Mouse (Mus musculus): ENCODE measurements at regions not wholly inside any gene's neighbourhood (a gene's known extent, or its start where the extent isn't known, plus 50 kb on each side); places are given as distances from the start of the nearest gene placed in this dataset.

- Histone ChIP-seq H3K36me3 (ENCODE audit: control insufficient read depth, insufficient read depth, low read length) (no peaks in the 10 kb centered on the region), H3K4me2 (replicated peaks; ENCODE audit: low read depth, low read length) (no peak overlapping the region), H3K4me3 (ENCODE audit: low read depth, low read length) (no peak overlapping the region), H3K4me1 (ENCODE audit: control insufficient read depth, insufficient read depth, low read length) (no peaks in the 10 kb centered on the region), H3K27ac (ENCODE audit: low read length) (no peak overlapping the region), H3K9ac (replicated peaks; ENCODE audit: low read depth, low read length) (no peak overlapping the region), H3K9me3 (ENCODE audit: control insufficient read depth, low read depth, low read length) (no peaks in the 10 kb centered on the region), H3K27me3 (ENCODE audit: control insufficient read depth, insufficient read depth, low read length) (no peaks in the 10 kb centered on the region)
- 84% methylated on average over 13 of the region's 13 CpGs for WGBS
- no peak for ATAC-seq (ENCODE audit: insufficient number of reproducible peaks, insufficient read depth, low FRiP score, low read depth)
Observed at GRCm38 (mm10) chr19:22008053-22008935, 130.6 kb upstream of the Trpm3 start.

DNA sequence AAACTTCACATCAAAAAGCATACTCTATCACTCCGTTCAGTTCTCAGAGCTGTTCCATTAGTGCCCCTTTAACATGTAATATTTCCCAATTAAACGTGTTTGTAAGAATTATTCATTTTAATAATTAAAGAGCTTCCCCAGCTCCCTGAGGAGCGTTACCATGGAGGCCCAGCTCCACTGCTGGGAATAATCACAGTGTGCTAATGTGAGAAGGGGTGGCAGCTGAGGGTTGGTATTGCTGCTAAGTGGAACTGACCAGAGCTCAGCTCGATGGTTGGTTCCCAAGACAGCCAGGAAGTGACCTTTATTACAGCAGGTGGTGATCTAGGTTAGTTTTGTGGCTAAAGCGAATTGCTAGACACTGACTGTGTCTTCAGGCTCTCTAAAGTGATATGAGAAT, 128.6 kb upstream of the Trpm3 start:
- no peaks in the 10 kb centered on the region for H3K9me3 ChIP-seq (ENCODE audit: control insufficient read depth, low read depth, low read length)
- H3K4me2 ChIP-seq (replicated peaks; ENCODE audit: low read depth, low read length), result no peak overlapping the region
- no peak overlapping the region for H3K4me3 ChIP-seq (ENCODE audit: low read depth, low read length)
- no peak overlapping the region for H3K9ac ChIP-seq (replicated peaks; ENCODE audit: low read depth, low read length)
- H3K27me3 ChIP-seq (ENCODE audit: control insufficient read depth, insufficient read depth, low read length), result no peaks in the 10 kb centered on the region
- H3K4me1 ChIP-seq (ENCODE audit: control insufficient read depth, insufficient read depth, low read length), result no peaks in the 10 kb centered on the region
- H3K36me3 ChIP-seq (ENCODE audit: control insufficient read depth, insufficient read depth, low read length), result no peaks in the 10 kb centered on the region
- 76% methylated on average over 5 of the region's 5 CpGs for WGBS
- no peak overlapping the region for H3K27ac ChIP-seq (ENCODE audit: low read length)
- ATAC-seq (ENCODE audit: insufficient number of reproducible peaks, insufficient read depth, low FRiP score, low read depth), result no peak

- Histone ChIP-seq H3K27ac (ENCODE audit: low read length) (no peak overlapping the region), H3K27me3 (ENCODE audit: control insufficient read depth, insufficient read depth, low read length) (no peaks in the 10 kb centered on the region), H3K4me3 (ENCODE audit: low read depth, low read length) (no peak overlapping the region), H3K4me1 (ENCODE audit: control insufficient read depth, insufficient read depth, low read length) (no peaks in the 10 kb centered on the region), H3K9me3 (ENCODE audit: control insufficient read depth, low read depth, low read length) (no peaks in the 10 kb centered on the region), H3K36me3 (ENCODE audit: control insufficient read depth, insufficient read depth, low read length) (no peaks in the 10 kb centered on the region), H3K4me2 (replicated peaks; ENCODE audit: low read depth, low read length) (no peak overlapping the region), H3K9ac (replicated peaks; ENCODE audit: low read depth, low read length) (no peak overlapping the region)
- WGBS, result 84% methylated on average over 3 of the region's 3 CpGs
- ATAC-seq (ENCODE audit: insufficient number of reproducible peaks, insufficient read depth, low FRiP score, low read depth), result no peak
Observed at GRCm38 (mm10) chr19:22015854-22016610, 122.8 kb upstream of the Trpm3 start.

- 56% methylated on average over 2 of the region's 2 CpGs for WGBS
- H3K36me3 ChIP-seq (ENCODE audit: control insufficient read depth, insufficient read depth, low read length), result no peaks in the 10 kb centered on the region
- no peak for ATAC-seq (ENCODE audit: insufficient number of reproducible peaks, insufficient read depth, low FRiP score, low read depth)
- no peak overlapping the region for H3K4me3 ChIP-seq (ENCODE audit: low read depth, low read length)
- no peaks in the 10 kb centered on the region for H3K4me1 ChIP-seq (ENCODE audit: control insufficient read depth, insufficient read depth, low read length)
- H3K9ac ChIP-seq (replicated peaks; ENCODE audit: low read depth, low read length), result no peak overlapping the region
- H3K9me3 ChIP-seq (ENCODE audit: control insufficient read depth, low read depth, low read length), result no peaks in the 10 kb centered on the region; the same call in 1 of the 2 replicates
- H3K4me2 ChIP-seq (replicated peaks; ENCODE audit: low read depth, low read length), result no peak overlapping the region
- H3K27me3 ChIP-seq (ENCODE audit: control insufficient read depth, insufficient read depth, low read length), result no peaks in the 10 kb centered on the region
- no peak overlapping the region for H3K27ac ChIP-seq (ENCODE audit: low read length)
Observed at GRCm38 (mm10) chr19:22017425-22017824, 121.4 kb upstream of the Trpm3 start.

DNA sequence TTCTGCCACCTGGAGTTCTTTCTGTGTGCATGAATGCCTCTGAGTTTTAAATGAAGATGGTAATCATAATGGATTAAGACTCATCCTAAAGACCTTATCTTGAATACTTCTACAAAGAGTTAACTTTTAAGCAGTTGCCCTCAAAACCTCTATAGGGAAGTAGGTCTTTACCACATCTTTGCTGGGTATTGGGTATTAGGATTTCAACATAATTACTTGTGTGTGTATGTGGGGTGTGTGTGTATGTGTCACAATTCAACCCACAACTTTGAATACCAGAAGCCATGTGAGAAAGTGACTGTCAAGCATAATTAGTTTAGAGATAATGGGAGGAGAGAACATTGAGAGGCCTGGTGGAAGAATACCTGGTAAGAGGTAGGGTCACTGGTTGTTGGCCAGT, 111.3 kb upstream of the Trpm3 start:
- Histone ChIP-seq H3K4me2 (replicated peaks; ENCODE audit: low read depth, low read length) (no peak overlapping the region), H3K36me3 (ENCODE audit: control insufficient read depth, insufficient read depth, low read length) (no peaks in the 10 kb centered on the region), H3K27ac (ENCODE audit: low read length) (no peak overlapping the region), H3K9ac (replicated peaks; ENCODE audit: low read depth, low read length) (no peak overlapping the region), H3K4me1 (ENCODE audit: control insufficient read depth, insufficient read depth, low read length) (no peaks in the 10 kb centered on the region), H3K4me3 (ENCODE audit: low read depth, low read length) (no peak overlapping the region), H3K9me3 (ENCODE audit: control insufficient read depth, low read depth, low read length) (no peaks in the 10 kb centered on the region), H3K27me3 (ENCODE audit: control insufficient read depth, insufficient read depth, low read length) (no peaks in the 10 kb centered on the region)
- no peak for ATAC-seq (ENCODE audit: insufficient number of reproducible peaks, insufficient read depth, low FRiP score, low read depth)

GRCm38 (mm10) chr19:22047657-22048056, 91.2 kb upstream of the Trpm3 start:
- ATAC-seq (ENCODE audit: insufficient number of reproducible peaks, insufficient read depth, low FRiP score, low read depth), result no peak
- no peaks in the 10 kb centered on the region for H3K36me3 ChIP-seq (ENCODE audit: control insufficient read depth, insufficient read depth, low read length)
- no peaks in the 10 kb centered on the region for H3K9me3 ChIP-seq (ENCODE audit: control insufficient read depth, low read depth, low read length)
- H3K27me3 ChIP-seq (ENCODE audit: control insufficient read depth, insufficient read depth, low read length), result no peaks in the 10 kb centered on the region
- H3K4me3 ChIP-seq (ENCODE audit: low read depth, low read length), result no peak overlapping the region
- H3K4me1 ChIP-seq (ENCODE audit: control insufficient read depth, insufficient read depth, low read length), result no peaks in the 10 kb centered on the region
- WGBS, result 79% methylated on average over 6 of the region's 6 CpGs
- H3K4me2 ChIP-seq (replicated peaks; ENCODE audit: low read depth, low read length), result no peak overlapping the region
- no peak overlapping the region for H3K27ac ChIP-seq (ENCODE audit: low read length)
- no peak overlapping the region for H3K9ac ChIP-seq (replicated peaks; ENCODE audit: low read depth, low read length)

DNA sequence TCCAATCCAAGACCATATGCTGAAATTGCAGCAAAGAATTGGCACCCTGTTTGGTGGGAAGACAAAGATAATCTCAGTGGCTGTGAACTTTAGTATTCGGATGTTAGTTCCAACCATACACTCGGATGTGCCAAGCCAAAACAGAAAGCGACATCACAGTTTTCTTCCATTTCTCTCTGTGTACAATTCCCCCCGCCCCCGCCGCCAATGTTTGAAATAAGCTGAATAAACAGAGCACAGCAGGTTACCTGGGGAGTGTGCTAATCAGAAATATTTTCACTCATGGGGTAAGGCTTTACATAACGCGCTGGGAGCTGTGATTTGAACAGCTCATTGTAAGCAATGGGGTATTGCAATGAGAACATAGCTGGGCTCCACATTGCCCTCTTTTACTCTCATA, 72.5 kb upstream of the Trpm3 start:
- no peak for ATAC-seq (ENCODE audit: insufficient number of reproducible peaks, insufficient read depth, low FRiP score, low read depth)
- no peak overlapping the region for H3K27ac ChIP-seq (ENCODE audit: low read length)
- 58% methylated on average over 8 of the region's 8 CpGs for WGBS

DNA sequence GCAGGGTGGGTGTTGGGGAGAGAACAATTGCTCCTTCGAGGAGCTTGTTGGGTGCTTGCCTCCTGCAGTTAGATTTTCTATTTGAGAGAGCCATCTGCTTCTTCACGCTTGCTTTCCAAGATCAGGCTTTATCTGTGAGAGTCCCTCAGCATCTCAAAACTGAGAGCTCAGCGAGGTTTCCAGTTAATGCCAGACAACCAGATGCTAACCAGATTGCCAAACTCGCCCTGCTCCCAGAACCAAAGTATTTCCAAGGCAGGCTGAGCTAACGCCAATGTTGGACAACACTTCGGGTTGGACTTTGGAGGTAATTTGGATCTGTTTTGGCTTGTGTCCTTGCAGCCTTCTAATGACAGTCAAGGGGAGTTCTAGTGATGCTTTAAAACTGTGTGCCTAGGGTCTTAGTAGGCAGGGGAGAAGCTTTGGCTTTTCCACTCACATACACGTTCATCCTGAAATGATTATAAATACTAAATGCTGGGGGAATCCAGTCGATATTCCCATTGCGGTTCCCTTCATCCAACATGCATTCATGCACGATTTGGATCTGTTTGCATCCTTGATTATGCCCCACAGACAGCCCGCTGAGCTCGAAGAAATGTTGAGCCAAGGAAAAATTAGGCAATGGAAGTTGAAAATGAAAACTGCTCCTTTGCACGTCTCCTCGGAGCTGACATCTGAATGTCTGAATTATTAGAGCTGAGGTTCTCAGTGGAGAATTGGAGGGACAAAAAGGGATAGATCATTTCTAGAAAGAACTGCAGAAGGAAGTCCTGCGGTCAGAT, 68.4 kb upstream of the Trpm3 start:
- Histone ChIP-seq H3K4me3 (ENCODE audit: low read depth, low read length) (no peak overlapping the region), H3K27me3 (ENCODE audit: control insufficient read depth, insufficient read depth, low read length) (no peaks in the 10 kb centered on the region), H3K9me3 (ENCODE audit: control insufficient read depth, low read depth, low read length) (no peaks in the 10 kb centered on the region), H3K36me3 (ENCODE audit: control insufficient read depth, insufficient read depth, low read length) (no peaks in the 10 kb centered on the region), H3K9ac (replicated peaks; ENCODE audit: low read depth, low read length) (no peak overlapping the region), H3K27ac (ENCODE audit: low read length) (no peak overlapping the region), H3K4me2 (replicated peaks; ENCODE audit: low read depth, low read length) (no peak overlapping the region), H3K4me1 (ENCODE audit: control insufficient read depth, insufficient read depth, low read length) (no peaks in the 10 kb centered on the region)
- 77% methylated on average over 15 of the region's 15 CpGs for WGBS
- ATAC-seq (ENCODE audit: insufficient number of reproducible peaks, insufficient read depth, low FRiP score, low read depth), result no peak

More for the DNA sequence above, 72.5 kb upstream of the Trpm3 start:
- Histone ChIP-seq H3K36me3 (ENCODE audit: control insufficient read depth, insufficient read depth, low read length) (no peaks in the 10 kb centered on the region), H3K4me3 (ENCODE audit: low read depth, low read length) (no peak overlapping the region), H3K4me2 (replicated peaks; ENCODE audit: low read depth, low read length) (no peak overlapping the region), H3K9me3 (ENCODE audit: control insufficient read depth, low read depth, low read length) (no peaks in the 10 kb centered on the region), H3K27me3 (ENCODE audit: control insufficient read depth, insufficient read depth, low read length) (no peaks in the 10 kb centered on the region), H3K4me1 (ENCODE audit: control insufficient read depth, insufficient read depth, low read length) (no peaks in the 10 kb centered on the region), H3K9ac (replicated peaks; ENCODE audit: low read depth, low read length) (no peak overlapping the region)

All from stomach, embryonic 14.5 days (tissue).